In the genomic region with DNA sequence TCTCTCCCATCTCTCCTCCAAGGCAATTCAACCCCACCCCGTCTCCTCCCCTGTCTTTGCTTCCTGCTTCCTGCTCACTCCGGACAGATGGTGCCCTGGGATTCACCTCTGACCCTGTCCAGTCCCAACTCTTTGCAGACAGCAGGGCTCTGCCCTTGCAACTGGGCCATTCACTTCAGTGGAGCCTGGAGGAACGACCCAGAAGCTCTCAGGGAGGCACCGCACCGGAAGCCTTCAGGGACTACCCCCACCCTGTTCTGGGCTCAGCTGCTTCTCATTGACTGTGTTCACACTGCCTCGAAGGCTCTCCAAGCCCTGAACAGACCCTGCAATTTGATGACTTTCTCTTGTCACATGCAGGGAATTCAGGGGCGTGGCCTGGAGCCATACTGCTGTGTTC, we compare ENCODE assay signal across 11 mouse cellular contexts.
DNase-seq lines count a peak whose midpoint lies in the region; ATAC-seq lines count a peak whose summit lies in the region.
"Had no signal": no experiment of that assay in that cellular context is flagged by ENCODE, and none has a peak within 500 bp of the region (broad histone marks: within the 10 kb centered on the region; RNA-seq: fewer than 3 reads in every experiment).

No protein-coding gene starts in this region.

- 49% methylated on average over 7 of the region's 7 CpGs for WGBS in midbrain, embryonic 10.5 days
- 46% methylated on average over 7 of the region's 7 CpGs for WGBS in midbrain, embryonic 15.5 days
- WGBS in kidney, embryonic 16.5 days = 9% methylated on average over 7 of the region's 7 CpGs

- no peak overlapping the region for H3K4me2 ChIP-seq in midbrain, embryonic 15.5 days
- no peak overlapping the region for H3K4me2 ChIP-seq in kidney, embryonic 16.5 days (replicated peaks; ENCODE audit: low read depth, low read length)
- H3K4me2 ChIP-seq: liver, embryonic 12.5 days had no signal

- H3K4me3 ChIP-seq in midbrain, embryonic 10.5 days = no peak overlapping the region
- no peak overlapping the region for H3K4me3 ChIP-seq in midbrain, embryonic 15.5 days
- H3K4me3 ChIP-seq in kidney, embryonic 16.5 days (ENCODE audit: low read length) = no peak overlapping the region
- H3K4me3 ChIP-seq: layer of hippocampus, adult 2 months; liver, embryonic 12.5 days had no signal

- H3K36me3 ChIP-seq in midbrain, embryonic 10.5 days = no peaks in the 10 kb centered on the region
- no peaks in the 10 kb centered on the region for H3K36me3 ChIP-seq in midbrain, embryonic 15.5 days (replicated peaks)
- H3K36me3 ChIP-seq in kidney, embryonic 16.5 days (ENCODE audit: insufficient read depth, low read length) = no peaks in the 10 kb centered on the region
- H3K36me3 ChIP-seq: G1E; liver, embryonic 12.5 days had no signal

- intact Hi-C loops in left cerebral cortex, postnatal 4 days (cut with DNase I) = no loop called here

- peak; percentile 28 for DNase-seq in midbrain, embryonic 10.5 days (ENCODE audit: low spot score)
- DNase-seq in embryo, embryonic 10 days (ENCODE audit: low spot score) = peak; percentile 70
- DNase-seq in retina, postnatal 1 day = peak; percentile 48
- no peak for DNase-seq in left cerebral cortex, postnatal 4 days
- DNase-seq in natural killer cell, adult 2 months (ENCODE audit: low spot score in 2 of 2) = no peak
- DNase-seq: thymus, postnatal 36 days had no signal

- H3K27me3 ChIP-seq in midbrain, embryonic 10.5 days (ENCODE audit: low read depth, poor library complexity, severe bottlenecking) = no peaks in the 10 kb centered on the region
- no peaks in the 10 kb centered on the region for H3K27me3 ChIP-seq in midbrain, embryonic 15.5 days (replicated peaks)
- no peaks in the 10 kb centered on the region for H3K27me3 ChIP-seq in kidney, embryonic 16.5 days (ENCODE audit: insufficient read depth, low read length)
- H3K27me3 ChIP-seq: liver, embryonic 12.5 days had no signal

- H3K27ac ChIP-seq in midbrain, embryonic 10.5 days (replicated peaks) = 0 out of 2 replicates have a peak overlapping the region, but pooled peaks have one; percentile 43
- H3K27ac ChIP-seq in midbrain, embryonic 15.5 days = no peak overlapping the region
- no peak overlapping the region for H3K27ac ChIP-seq in kidney, embryonic 16.5 days (ENCODE audit: low read length)
- H3K27ac ChIP-seq: layer of hippocampus, adult 2 months; liver, embryonic 12.5 days had no signal

- no peak overlapping the region for H3K9ac ChIP-seq in midbrain, embryonic 15.5 days
- no peak overlapping the region for H3K9ac ChIP-seq in kidney, embryonic 16.5 days (replicated peaks; ENCODE audit: low read length)
- H3K9ac ChIP-seq: liver, embryonic 12.5 days had no signal

- no peaks in the 10 kb centered on the region for H3K9me3 ChIP-seq in midbrain, embryonic 10.5 days (replicated peaks)
- H3K9me3 ChIP-seq in midbrain, embryonic 15.5 days = no peaks in the 10 kb centered on the region
- H3K9me3 ChIP-seq in kidney, embryonic 16.5 days (ENCODE audit: low read length) = no peaks in the 10 kb centered on the region
- H3K9me3 ChIP-seq: liver, embryonic 12.5 days had no signal

- H3K4me1 ChIP-seq in midbrain, embryonic 10.5 days = peaks cover 50% of the 10 kb centered on the region
- peaks cover 55% of the 10 kb centered on the region for H3K4me1 ChIP-seq in midbrain, embryonic 15.5 days
- H3K4me1 ChIP-seq in kidney, embryonic 16.5 days (ENCODE audit: insufficient read depth, low read length) = peaks cover 6% of the 10 kb centered on the region; the same call in 1 of the 2 replicates
- H3K4me1 ChIP-seq: liver, embryonic 12.5 days had no signal

- no peak for ATAC-seq in midbrain, embryonic 15.5 days (replicated peaks)
- peak; percentile 73 for ATAC-seq in kidney, embryonic 16.5 days (ENCODE audit: low FRiP score, low TSS enrichment)
- ATAC-seq: liver, embryonic 12.5 days had no signal

Comparison
In these comparisons a context has a peak if more than half of its experiments do, and no peak if none do; other contexts are left out.
1. DNase-seq: peak in midbrain, embryonic 10.5 days (single experiment), embryo, embryonic 10 days (single experiment) and retina, postnatal 1 day (single experiment); none in left cerebral cortex, postnatal 4 days (single experiment) and natural killer cell, adult 2 months (0 of 2).